Mouse (Mus musculus) erythroblast, embryonic 14.5 days (primary cell): Measurements from ENCODE around the gene Apoa2.

ENCODE experiments used
- GATA1 ChIP-seq: IDR thresholded peaks from 2 replicates; pipeline ENCODE4 v1.6.1; 2012; ENCODE audit warnings: low read length, inconsistent platforms, mixed read lengths
- TAL1 ChIP-seq: IDR thresholded peaks from 3 replicates; pipeline ENCODE4 v1.6.1; 2012; ENCODE audit warnings: low read length, inconsistent platforms, mixed read lengths

GRCm38 (mm10) chr1:171195887-171196397, 28.9 kb upstream of the Apoa2 start, which contains the start of gene Pcp4l1:
- TF ChIP-seq GATA1 (no peak), TAL1 (no peak)
